Mouse (Mus musculus) hindbrain, embryonic 10.5 days (tissue): ENCODE results near the gene Olfr745. TPM values are rescaled to one million over a fixed set of nuclear protein-coding genes. Genes with fewer than 3 reads are reported as not detected.

Experiments
- DNase-seq: peaks from one replicate; pipeline ENCODE4 v3.0.0-alpha.2; 2017; ENCODE audit warnings: low spot score
- H3K27ac ChIP-seq: fragments of 300-500 bp; sonication (generic); 2 replicates; pipeline ENCODE4 v1.5.1; 2016; ENCODE audit warnings: mild to moderate bottlenecking, moderate library complexity
- H3K27me3 ChIP-seq: fragments of 300-500 bp; sonication (generic); 2 replicates; pipeline ENCODE4 v1.6.1; 2016; ENCODE audit warnings: mild to moderate bottlenecking; ENCODE audit not compliant: poor library complexity, insufficient read depth, severe bottlenecking
- H3K36me3 ChIP-seq: fragments of 300-500 bp; sonication (generic); 2 replicates; pipeline ENCODE4 v1.6.1; 2016; ENCODE audit warnings: mild to moderate bottlenecking, moderate library complexity
- H3K4me1 ChIP-seq: fragments of 300-500 bp; sonication (generic); replicated peaks from 2 replicates; pipeline ENCODE4 v1.6.1; 2016; ENCODE audit warnings: mild to moderate bottlenecking
- H3K4me3 ChIP-seq: fragments of 300-500 bp; sonication (generic); 2 replicates; pipeline ENCODE4 v1.5.1; 2016; ENCODE audit warnings: mild to moderate bottlenecking, moderate library complexity
- H3K9me3 ChIP-seq: fragments of 300-500 bp; sonication (generic); 2 replicates; pipeline ENCODE4 v1.6.1; 2016; ENCODE audit warnings: mild to moderate bottlenecking, moderate library complexity
- WGBS: fragments of 180-500 bp; shearing (Covaris S2); methylation state at CpG from one replicate; pipeline ENCODE4 v1.1.7; 2016; 5-methylcytosine and 5-hydroxymethylcytosine counted together
- polyA plus RNA-seq: library from polyadenylated mRNA; unstranded; fragments of >200 nt; fragmentation: Nextera tagmentation; extraction: Ambion mirVana; gene quantifications from 2 replicates; pipeline ENCODE4 v1.2.1, GENCODE M21; 2016

The Olfr745 gene
- not detected in 2 replicates for polyA plus RNA-seq

DNA sequence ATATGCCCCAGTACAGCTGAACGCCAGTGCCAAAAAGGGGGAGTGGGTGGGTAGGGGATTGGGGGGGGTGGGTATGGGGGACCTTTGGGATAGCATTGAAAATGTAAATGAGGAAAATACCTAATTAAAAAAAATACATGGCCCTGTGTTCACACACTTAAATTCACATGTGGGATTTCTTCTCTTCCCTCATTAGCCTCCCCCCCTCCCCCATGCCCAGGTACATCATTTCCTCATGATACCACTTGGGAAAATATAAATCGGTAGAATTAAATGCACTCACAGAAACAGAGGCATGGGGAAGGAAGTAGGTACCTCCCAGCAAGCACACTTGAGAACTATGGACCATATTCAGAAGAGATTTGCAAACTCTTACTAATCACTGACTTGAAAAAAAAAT lies at the start of gene Olfr745:
Olfr745 (plus strand) TSS at position 301 of the 400 bp plus-strand sequence.
- Histone ChIP-seq H3K4me1 (no peaks in the 10 kb centered on the region), H3K4me3 (no peak within 1 kb of the TSS), H3K27ac (no peak within 1 kb of the TSS), H3K36me3 (no peaks in the 10 kb centered on the region), H3K27me3 (no peaks in the 10 kb centered on the region), H3K9me3 (peaks cover 2% of the 10 kb centered on the region; the same call in 1 of the 2 replicates)
- 80% methylated on average over 2 of the region's 2 CpGs for WGBS
- DNase-seq = no peak

DNA sequence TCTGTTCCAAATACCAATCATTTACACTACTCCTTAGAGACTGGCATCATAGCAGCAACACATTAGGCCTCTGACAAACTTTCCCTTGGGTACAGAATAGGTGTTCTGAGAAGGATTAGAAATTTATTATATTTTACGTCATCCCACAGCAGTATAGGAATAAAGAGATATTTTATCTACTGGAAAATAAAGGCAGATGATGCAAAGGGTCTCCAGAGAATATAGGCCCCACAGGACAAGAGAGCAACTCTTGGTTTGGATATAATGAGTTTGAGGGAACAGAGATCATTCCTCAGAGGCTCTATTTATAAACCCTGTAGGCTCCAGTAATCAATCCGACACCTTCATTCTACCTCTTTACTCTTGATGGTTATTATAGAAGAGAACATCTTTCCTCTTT lies 24.6 kb upstream of the Olfr745 start, which contains the start of gene Olfr744:
Olfr744 (plus strand) TSS at position 301 of the 400 bp plus-strand sequence.
- Histone ChIP-seq H3K36me3 (no peaks in the 10 kb centered on the region), H3K9me3 (peaks cover 5% of the 10 kb centered on the region; the same call in 1 of the 2 replicates), H3K27ac (no peak within 1 kb of the TSS), H3K4me3 (no peak within 1 kb of the TSS), H3K27me3 (no peaks in the 10 kb centered on the region), H3K4me1 (no peaks in the 10 kb centered on the region)
- 93% methylated on average over 2 of the region's 2 CpGs for WGBS
- no peak for DNase-seq

DNA sequence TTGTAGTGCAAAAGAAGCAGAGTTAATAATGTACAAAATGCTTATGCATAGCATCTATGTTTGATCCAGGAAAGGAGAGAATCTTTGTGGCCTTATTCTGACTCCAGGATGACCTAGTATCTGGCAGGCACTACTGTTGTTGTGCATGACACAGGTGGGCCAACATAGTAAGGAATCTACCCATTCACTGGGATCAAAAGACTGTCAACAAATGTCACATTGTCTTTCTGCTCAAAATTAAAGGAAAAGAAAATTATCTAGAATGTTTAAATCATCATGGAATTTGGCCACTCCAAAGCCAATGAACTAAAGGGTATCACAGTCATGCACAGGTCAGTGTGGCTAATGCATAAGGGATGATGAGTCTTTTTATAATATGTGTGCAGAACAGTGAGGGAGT lies 7.6 kb downstream of the Olfr745 start, which contains the start of gene Olfr746:
Olfr746 (plus strand) TSS at position 301 of the 400 bp plus-strand sequence.
- Histone ChIP-seq H3K9me3 (no peaks in the 10 kb centered on the region), H3K27ac (no peak within 1 kb of the TSS), H3K4me3 (no peak within 1 kb of the TSS), H3K36me3 (no peaks in the 10 kb centered on the region), H3K4me1 (no peaks in the 10 kb centered on the region), H3K27me3 (no peaks in the 10 kb centered on the region)
- DNase-seq = no peak

DNA sequence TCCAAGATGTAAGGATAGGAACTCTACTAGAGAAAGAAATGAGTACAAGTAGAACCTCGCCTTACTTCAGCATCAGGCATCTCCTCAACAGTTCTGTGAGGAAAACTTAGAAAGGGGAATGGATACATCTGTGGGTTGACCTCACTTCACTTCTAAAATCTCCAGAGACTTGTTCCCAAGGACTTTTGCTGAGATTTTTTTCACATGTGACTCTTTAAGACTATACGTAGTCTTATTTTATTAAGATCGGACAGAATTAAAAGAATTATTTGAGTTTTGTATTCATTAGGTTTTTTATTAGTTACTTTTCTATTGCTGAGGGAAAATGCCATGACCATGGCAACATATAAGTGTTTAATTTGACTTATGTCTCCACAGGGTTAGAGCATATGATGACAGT lies 53.9 kb downstream of the Olfr745 start, which contains the start of gene Olfr747:
Olfr747 (minus strand) TSS at position 101 of the 400 bp plus-strand sequence.
- no peaks in the 10 kb centered on the region for H3K4me1 ChIP-seq

More for the DNA sequence above, 53.9 kb downstream of the Olfr745 start, which contains the start of gene Olfr747:
- Histone ChIP-seq H3K27me3 (no peaks in the 10 kb centered on the region), H3K4me3 (no peak within 1 kb of the TSS), H3K36me3 (no peaks in the 10 kb centered on the region), H3K9me3 (no peaks in the 10 kb centered on the region), H3K27ac (no peak within 1 kb of the TSS)
- 93% methylated on average over 3 of the region's 3 CpGs for WGBS
- no peak for DNase-seq

Other genes starting within 250 kb of the Olfr745 start
- gene Olfr738, start 231.8 kb upstream of the Olfr745 start, polyA plus RNA-seq = not detected in 2 replicates
- gene Olfr739, start 220.8 kb upstream of the Olfr745 start, polyA plus RNA-seq = not detected in 2 replicates
- not detected in 2 replicates for gene Olfr740, start 193.8 kb upstream of the Olfr745 start, polyA plus RNA-seq
- not detected in 2 replicates for gene Olfr741, start 166.7 kb upstream of the Olfr745 start, polyA plus RNA-seq
- not detected in 2 replicates for gene Olfr742, start 135.8 kb upstream of the Olfr745 start, polyA plus RNA-seq
- not detected in 2 replicates for gene Olfr743, start 117.5 kb upstream of the Olfr745 start, polyA plus RNA-seq
- gene Olfr744, start 24.5 kb upstream of the Olfr745 start, polyA plus RNA-seq = not detected in 2 replicates
- gene Olfr746, start 7.7 kb downstream of the Olfr745 start, polyA plus RNA-seq = not detected in 2 replicates
- not detected in 2 replicates for gene Olfr747, start 53.8 kb downstream of the Olfr745 start, polyA plus RNA-seq
- not detected in 2 replicates for gene Olfr748, start 68.0 kb downstream of the Olfr745 start, polyA plus RNA-seq
- not detected in 2 replicates for gene Olfr749, start 105.7 kb downstream of the Olfr745 start, polyA plus RNA-seq
- gene Ttc5, start 146.1 kb downstream of the Olfr745 start, polyA plus RNA-seq = 108 and 123 TPM in 2 replicates
- not detected in 2 replicates for gene Ccnb1ip1, start 168.3 kb downstream of the Olfr745 start, polyA plus RNA-seq
- gene Parp2, start 168.5 kb downstream of the Olfr745 start, polyA plus RNA-seq = 58.5 and 64.1 TPM in 2 replicates
- gene Tep1, start 231.2 kb downstream of the Olfr745 start, polyA plus RNA-seq = 6.0 and 6.2 TPM in 2 replicates